Mouse (Mus musculus) neural tube, embryonic 13.5 days (tissue): ENCODE data around the gene Msl1. TPM values are rescaled to one million over a fixed set of nuclear protein-coding genes. Genes with fewer than 3 reads are reported as not detected.

ENCODE experiments used
- ATAC-seq: fragments of 200-750 bp; cut with Nextera tagmentation; 2 replicates; pipeline ENCODE4 v1.8.0; 2017; ENCODE audit warnings: low read depth, mild to moderate bottlenecking, moderate TSS enrichment, moderate library complexity
- H3K27ac ChIP-seq: fragments of 300-500 bp; sonication (generic); replicated peaks from 2 replicates; pipeline ENCODE4 v1.5.1; 2015; ENCODE audit warnings: moderate library complexity, mild to moderate bottlenecking, inconsistent platforms
- H3K27me3 ChIP-seq: fragments of 300-500 bp; sonication (generic); 2 replicates; pipeline ENCODE4 v1.6.1; 2015; ENCODE audit warnings: mild to moderate bottlenecking, inconsistent platforms
- H3K36me3 ChIP-seq: fragments of 300-500 bp; sonication (generic); 2 replicates; pipeline ENCODE4 v1.6.1; 2015; ENCODE audit warnings: mild to moderate bottlenecking, inconsistent platforms
- H3K4me1 ChIP-seq: fragments of 300-500 bp; sonication (generic); replicated peaks from 2 replicates; pipeline ENCODE4 v1.6.1; 2015; ENCODE audit warnings: inconsistent platforms
- H3K4me2 ChIP-seq: fragments of 300-500 bp; sonication (generic); 2 replicates; pipeline ENCODE4 v1.6.1; 2015; ENCODE audit warnings: inconsistent platforms, mild to moderate bottlenecking, moderate library complexity
- H3K4me3 ChIP-seq: fragments of 300-500 bp; sonication (generic); 2 replicates; pipeline ENCODE4 v1.5.1; 2015; ENCODE audit warnings: mild to moderate bottlenecking, inconsistent platforms
- H3K9ac ChIP-seq: fragments of 300-500 bp; sonication (generic); 2 replicates; pipeline ENCODE4 v1.6.1; 2015; ENCODE audit warnings: moderate library complexity, mild to moderate bottlenecking, inconsistent platforms
- H3K9me3 ChIP-seq: fragments of 300-500 bp; sonication (generic); 2 replicates; pipeline ENCODE4 v1.6.1; 2016; ENCODE audit warnings: inconsistent platforms
- WGBS: fragments of 180-500 bp; shearing (Covaris S2); methylation state at CpG from one replicate; pipeline ENCODE4 v1.1.7; 2015; 5-methylcytosine and 5-hydroxymethylcytosine counted together
- polyA plus RNA-seq: library from polyadenylated mRNA; unstranded; fragments of >200 nt; fragmentation: Nextera tagmentation; extraction: Ambion mirVana; gene quantifications from 2 replicates; pipeline ENCODE4 v1.2.1, GENCODE M21; 2015

The Msl1 gene
- polyA plus RNA-seq, 1 experiment from 2014 or later, result 33.2 TPM

- Histone ChIP-seq H3K4me2 (no peak overlapping the region), H3K27ac (no peak overlapping the region), H3K4me3 (no peak overlapping the region), H3K9ac (no peak overlapping the region), H3K9me3 (no peaks in the 10 kb centered on the region), H3K27me3 (no peaks in the 10 kb centered on the region), H3K36me3 (peaks cover 48% of the 10 kb centered on the region), H3K4me1 (peaks cover 70% of the 10 kb centered on the region)
- ATAC-seq, result no peak
- 93% methylated on average over 5 of the region's 5 CpGs for WGBS
Measured at GRCm38 (mm10) chr11:98753264-98753663, 42.1 kb upstream of the Msl1 start.

GRCm38 (mm10) chr11:98754151-98754620 is 41.1 kb upstream of the Msl1 start:
- H3K27me3 ChIP-seq, result no peaks in the 10 kb centered on the region
- H3K27ac ChIP-seq, result peak overlapping the region; percentile 59
- no peaks in the 10 kb centered on the region for H3K9me3 ChIP-seq
- no peak overlapping the region for H3K4me3 ChIP-seq
- H3K36me3 ChIP-seq, result peaks cover 56% of the 10 kb centered on the region
- no peak for ATAC-seq
- 74% methylated on average over 9 of the region's 9 CpGs for WGBS
- 0 out of 2 replicates have a peak overlapping the region, but pooled peaks have one; percentile 4 for H3K4me2 ChIP-seq
- H3K9ac ChIP-seq, result peak overlapping the region; percentile 43; the same call in 1 of the 2 replicates
- peaks cover 61% of the 10 kb centered on the region for H3K4me1 ChIP-seq

- ATAC-seq, result no peak
- peaks cover 56% of the 10 kb centered on the region for H3K4me1 ChIP-seq
Measured at GRCm38 (mm10) chr11:98754621-98755181, 40.6 kb upstream of the Msl1 start.

GRCm38 (mm10) chr11:98755726-98756380 is 39.5 kb upstream of the Msl1 start:
- no peak overlapping the region for H3K9ac ChIP-seq
- no peak for ATAC-seq
- H3K9me3 ChIP-seq, result no peaks in the 10 kb centered on the region
- H3K36me3 ChIP-seq, result peaks cover 68% of the 10 kb centered on the region
- H3K4me1 ChIP-seq, result peaks cover 44% of the 10 kb centered on the region
- H3K4me2 ChIP-seq, result no peak overlapping the region
- H3K27me3 ChIP-seq, result no peaks in the 10 kb centered on the region
- WGBS, result 93% methylated on average over 6 of the region's 6 CpGs
- H3K4me3 ChIP-seq, result no peak overlapping the region
- no peak overlapping the region for H3K27ac ChIP-seq

More at GRCm38 (mm10) chr11:98754621-98755181, 40.6 kb upstream of the Msl1 start:
- no peaks in the 10 kb centered on the region for H3K27me3 ChIP-seq
- no peak overlapping the region for H3K4me3 ChIP-seq
- peaks cover 56% of the 10 kb centered on the region for H3K36me3 ChIP-seq
- H3K4me2 ChIP-seq, result 0 out of 2 replicates have a peak overlapping the region, but pooled peaks have one; percentile 4
- 20% methylated on average over 7 of the region's 7 CpGs for WGBS
- peak overlapping the region; percentile 59 for H3K27ac ChIP-seq
- H3K9me3 ChIP-seq, result no peaks in the 10 kb centered on the region
- 0 out of 2 replicates have a peak overlapping the region, but pooled peaks have one; percentile 43 for H3K9ac ChIP-seq

- Histone ChIP-seq H3K4me2 (no peak overlapping the region), H3K36me3 (peaks cover 76% of the 10 kb centered on the region), H3K4me1 (peaks cover 36% of the 10 kb centered on the region), H3K27me3 (no peaks in the 10 kb centered on the region), H3K9ac (peak overlapping the region; percentile 17; the same call in 1 of the 2 replicates), H3K27ac (no peak overlapping the region), H3K9me3 (no peaks in the 10 kb centered on the region), H3K4me3 (no peak overlapping the region)
- ATAC-seq, result no peak
- WGBS, result 91% methylated on average over 12 of the region's 12 CpGs
Measured at GRCm38 (mm10) chr11:98756711-98757110, 38.6 kb upstream of the Msl1 start.

GRCm38 (mm10) chr11:98761939-98762338 is 33.4 kb upstream of the Msl1 start:
- H3K4me3 ChIP-seq, result no peak overlapping the region
- no peak overlapping the region for H3K27ac ChIP-seq
- H3K9me3 ChIP-seq, result no peaks in the 10 kb centered on the region
- H3K27me3 ChIP-seq, result no peaks in the 10 kb centered on the region
- no peak overlapping the region for H3K4me2 ChIP-seq
- peaks cover 82% of the 10 kb centered on the region for H3K36me3 ChIP-seq
- H3K4me1 ChIP-seq, result peaks cover 25% of the 10 kb centered on the region
- no peak for ATAC-seq
- 94% methylated on average over 4 of the region's 4 CpGs for WGBS
- no peak overlapping the region for H3K9ac ChIP-seq

- ATAC-seq, result no peak
- Histone ChIP-seq H3K4me1 (peaks cover 35% of the 10 kb centered on the region), H3K36me3 (peaks cover 73% of the 10 kb centered on the region), H3K27ac (no peak overlapping the region), H3K4me3 (no peak overlapping the region), H3K9me3 (no peaks in the 10 kb centered on the region), H3K27me3 (no peaks in the 10 kb centered on the region), H3K9ac (no peak overlapping the region), H3K4me2 (no peak overlapping the region)
- 71% methylated on average over 17 of the region's 17 CpGs for WGBS
Measured at GRCm38 (mm10) chr11:98762756-98763501, 32.4 kb upstream of the Msl1 start.

- no peaks in the 10 kb centered on the region for H3K27me3 ChIP-seq
- peaks cover 74% of the 10 kb centered on the region for H3K36me3 ChIP-seq
- peaks cover 41% of the 10 kb centered on the region for H3K4me1 ChIP-seq
- no peak for ATAC-seq
- no peaks in the 10 kb centered on the region for H3K9me3 ChIP-seq
- H3K27ac ChIP-seq, result no peak overlapping the region
- 86% methylated on average over 8 of the region's 8 CpGs for WGBS
- H3K9ac ChIP-seq, result no peak overlapping the region
- H3K4me2 ChIP-seq, result no peak overlapping the region
- H3K4me3 ChIP-seq, result no peak overlapping the region
Measured at GRCm38 (mm10) chr11:98763502-98763861, 31.8 kb upstream of the Msl1 start.

GRCm38 (mm10) chr11:98764091-98764490 is 31.2 kb upstream of the Msl1 start:
- no peaks in the 10 kb centered on the region for H3K9me3 ChIP-seq
- no peak for ATAC-seq
- H3K4me1 ChIP-seq, result peaks cover 47% of the 10 kb centered on the region
- no peak overlapping the region for H3K4me2 ChIP-seq
- peaks cover 74% of the 10 kb centered on the region for H3K36me3 ChIP-seq
- WGBS, result 89% methylated on average over 18 of the region's 18 CpGs
- H3K9ac ChIP-seq, result no peak overlapping the region
- H3K27ac ChIP-seq, result no peak overlapping the region
- no peak overlapping the region for H3K4me3 ChIP-seq
- H3K27me3 ChIP-seq, result no peaks in the 10 kb centered on the region

GRCm38 (mm10) chr11:98764746-98765145 is 30.6 kb upstream of the Msl1 start:
- Histone ChIP-seq H3K27ac (0 out of 2 replicates have a peak overlapping the region, but pooled peaks have one; percentile 28), H3K4me3 (no peak overlapping the region), H3K4me2 (no peak overlapping the region), H3K27me3 (no peaks in the 10 kb centered on the region), H3K4me1 (peaks cover 51% of the 10 kb centered on the region), H3K9me3 (no peaks in the 10 kb centered on the region), H3K36me3 (peaks cover 80% of the 10 kb centered on the region), H3K9ac (no peak overlapping the region)
- ATAC-seq, result no peak

GRCm38 (mm10) chr11:98765421-98766309 is 29.7 kb upstream of the Msl1 start:
- WGBS, result 38% methylated on average over 8 of the region's 9 CpGs
- H3K27ac ChIP-seq, result peak overlapping the region; percentile 86
- peak overlapping the region; percentile 39; the same call in 1 of the 2 replicates for H3K9ac ChIP-seq
- H3K36me3 ChIP-seq, result peaks cover 80% of the 10 kb centered on the region
- no peaks in the 10 kb centered on the region for H3K9me3 ChIP-seq
- H3K4me3 ChIP-seq, result no peak overlapping the region
- peak; percentile 47 for ATAC-seq
- H3K27me3 ChIP-seq, result no peaks in the 10 kb centered on the region
- H3K4me1 ChIP-seq, result peaks cover 51% of the 10 kb centered on the region
- no peak overlapping the region for H3K4me2 ChIP-seq
